Mouse (Mus musculus): Measurements from ENCODE around the gene Fam126b.
"Not testable (repeated sequence)": the region's sequence is repeated elsewhere in the genome, so short reads cannot be mapped to it uniquely, and the experiment has no call there.

The Fam126b gene

DNA sequence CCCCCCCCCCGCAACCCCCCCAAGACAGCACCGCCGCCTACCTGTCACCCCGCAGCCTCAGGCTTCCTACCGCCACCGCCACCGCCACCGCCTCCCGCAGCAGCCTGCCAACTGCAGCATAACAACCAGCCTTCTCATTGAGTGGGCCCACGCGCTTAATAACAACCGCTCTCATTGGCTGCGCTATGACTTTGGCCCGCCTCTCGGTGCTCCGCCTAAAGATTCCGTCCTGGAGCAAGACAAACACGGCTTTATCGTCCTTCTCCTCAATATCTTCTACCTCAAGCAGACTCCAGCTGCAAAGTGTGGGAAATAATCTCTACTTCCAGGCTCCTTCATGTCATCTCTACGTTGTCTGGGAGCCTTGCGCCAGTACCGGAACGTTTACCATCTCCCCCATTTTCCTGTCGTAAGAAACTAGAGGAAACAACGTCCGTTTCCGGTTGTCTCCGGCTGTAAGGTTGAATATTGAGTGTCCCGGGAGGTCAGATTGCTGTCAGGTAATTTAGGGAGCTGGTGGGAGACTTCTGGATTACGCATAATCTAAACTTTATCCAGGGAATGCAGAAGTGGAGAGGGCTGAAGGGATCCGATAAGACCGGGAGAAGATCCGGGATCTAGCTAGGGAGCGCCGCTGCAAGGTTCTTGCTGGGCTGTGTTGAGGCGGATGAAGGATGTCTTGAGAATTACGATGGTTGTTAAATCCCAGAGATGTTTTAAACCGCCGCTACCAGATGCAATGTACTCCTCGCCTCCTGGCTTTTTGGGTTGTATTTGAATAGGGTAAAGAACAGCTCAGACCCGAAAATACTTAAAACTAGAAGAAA lies at the start of gene Fam126b, which contains the start of gene Ndufb3:
TSS of gene Fam126b (minus strand) at position 153 of the 827 bp plus-strand sequence.
TSS of gene Ndufb3 (plus strand) at position 214 of the 827 bp plus-strand sequence.
- in situ Hi-C loops (cut with MboI, MseI), result no loop called here

- in situ Hi-C loops (cut with MboI, MseI), result not testable (repeated sequence)
These were observed 42.7 kb upstream of the Fam126b start for GRCm38 (mm10) chr1:58628847-58629246.

DNA sequence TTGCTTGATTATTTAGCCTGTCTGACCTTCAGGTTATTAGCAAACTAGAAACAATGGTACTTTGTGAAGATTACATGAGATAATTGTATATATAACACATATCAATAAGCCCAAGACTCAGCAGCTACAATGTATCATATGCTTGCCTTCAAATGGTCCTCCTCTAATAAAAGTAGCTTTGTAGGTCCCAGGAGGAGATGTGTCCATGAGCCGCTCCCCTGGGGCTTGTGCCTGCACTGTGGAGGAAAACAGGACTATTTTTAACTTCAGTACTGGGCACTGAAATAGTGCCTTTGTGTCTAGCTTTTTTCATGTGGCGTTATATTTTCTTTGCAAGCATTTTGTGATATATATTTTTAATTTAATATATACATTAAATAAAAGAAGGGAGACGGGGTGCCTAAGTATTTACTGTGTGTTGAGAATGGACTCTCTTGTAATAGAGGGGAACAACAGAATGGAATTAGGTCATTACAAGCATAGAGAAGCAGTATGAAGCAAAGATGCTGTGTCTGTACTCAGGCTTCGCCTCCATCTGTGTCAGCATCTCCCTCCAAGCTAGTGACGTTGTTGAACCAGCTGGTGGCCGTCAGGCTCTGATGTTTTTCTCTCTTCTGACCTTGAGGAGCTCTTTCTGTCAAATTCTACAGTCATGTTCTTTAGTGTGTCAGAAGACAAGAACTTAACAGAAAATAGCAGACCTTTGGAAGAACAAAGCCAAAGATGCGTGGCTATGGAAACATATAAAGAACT lies 36.0 kb upstream of the Fam126b start:
- in situ Hi-C loops (cut with MboI, MseI), result no loop called here

DNA sequence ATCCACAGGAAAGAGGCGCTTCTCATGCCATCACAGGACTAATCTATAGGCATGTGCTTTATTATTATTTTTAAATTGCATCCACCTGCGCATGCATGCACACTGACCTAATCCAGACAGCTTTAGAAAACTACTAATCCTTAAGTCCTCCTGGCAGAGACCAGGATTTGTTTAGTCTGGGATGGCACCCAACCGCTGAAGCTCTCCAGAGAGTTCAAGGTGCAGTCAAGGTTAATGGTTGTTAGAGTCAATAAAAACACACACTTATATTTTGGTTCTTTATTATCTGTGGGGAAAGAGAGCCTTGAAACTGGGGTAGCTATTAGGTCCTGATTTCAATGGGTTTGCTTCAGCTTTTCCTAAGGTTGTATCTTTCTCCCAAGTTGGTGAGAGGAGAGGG lies 35.1 kb upstream of the Fam126b start:
- in situ Hi-C loops (cut with MboI, MseI), result no loop called here

DNA sequence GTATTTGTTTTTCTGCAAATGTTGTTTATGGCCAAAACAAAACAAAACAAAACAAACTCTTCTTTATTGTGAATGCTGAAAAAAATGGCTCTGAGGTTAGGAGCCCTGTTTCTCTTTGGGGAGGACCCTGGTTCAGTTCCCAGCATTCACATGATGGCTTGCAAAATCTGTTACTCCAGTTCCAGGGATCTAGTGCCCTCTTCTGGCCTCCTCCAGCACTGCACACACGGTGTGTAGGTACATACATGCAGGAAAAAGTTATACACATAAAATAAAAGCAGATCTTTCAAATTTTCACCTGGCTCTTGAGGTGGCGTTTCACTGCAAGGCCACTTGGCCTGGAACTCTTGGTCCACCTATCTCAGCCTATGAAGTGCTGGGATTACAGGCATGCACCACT lies 32.6 kb upstream of the Fam126b start:
- in situ Hi-C loops (cut with MboI, MseI), result no loop called here

- in situ Hi-C loops (cut with MboI, MseI), result no loop called here
These were observed 32.0 kb upstream of the Fam126b start for GRCm38 (mm10) chr1:58617978-58618668.

DNA sequence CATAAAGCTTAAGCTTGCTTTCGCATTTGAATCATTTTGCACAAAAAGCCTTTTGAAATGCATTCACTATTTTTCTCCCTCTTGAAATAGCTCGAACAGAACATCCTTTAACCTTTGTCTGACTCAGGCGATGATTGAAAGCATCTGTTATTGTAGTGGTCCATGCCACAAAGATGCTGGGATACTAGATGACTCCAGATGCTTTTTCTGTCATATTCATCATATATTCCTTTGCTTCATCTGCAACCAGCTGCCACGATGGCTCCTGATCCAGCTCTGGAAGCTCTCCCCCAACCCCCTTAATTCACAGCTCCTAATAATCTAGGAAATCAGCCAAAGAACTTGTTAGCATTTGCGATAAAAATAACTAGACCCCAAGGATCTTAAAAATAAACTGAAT lies 31.0 kb upstream of the Fam126b start:
- in situ Hi-C loops (cut with MboI, MseI), result no loop called here

GRCm38 (mm10) chr1:58616176-58616575 lies 30.1 kb upstream of the Fam126b start:
- in situ Hi-C loops (cut with MboI, MseI), result no loop called here

DNA sequence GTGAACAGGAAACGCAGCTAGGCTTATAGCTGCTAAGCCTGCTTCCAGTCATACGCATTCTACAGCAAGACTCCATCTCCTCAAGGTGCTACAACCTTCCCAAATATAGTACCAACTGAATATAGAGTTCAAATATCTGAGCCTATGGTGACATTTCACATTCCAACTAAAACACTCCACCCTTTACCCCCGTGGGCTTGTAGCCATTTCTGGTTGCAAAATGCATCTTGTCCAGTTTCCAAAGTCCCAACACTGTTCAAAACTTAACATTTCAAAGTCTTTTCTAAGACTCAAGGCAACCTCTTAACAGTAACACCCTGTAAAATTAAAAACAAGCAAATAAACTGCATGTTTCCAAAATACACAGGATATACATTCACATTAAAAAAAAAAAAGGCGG lies 29.0 kb upstream of the Fam126b start:
- in situ Hi-C loops (cut with MboI, MseI), result no loop called here

DNA sequence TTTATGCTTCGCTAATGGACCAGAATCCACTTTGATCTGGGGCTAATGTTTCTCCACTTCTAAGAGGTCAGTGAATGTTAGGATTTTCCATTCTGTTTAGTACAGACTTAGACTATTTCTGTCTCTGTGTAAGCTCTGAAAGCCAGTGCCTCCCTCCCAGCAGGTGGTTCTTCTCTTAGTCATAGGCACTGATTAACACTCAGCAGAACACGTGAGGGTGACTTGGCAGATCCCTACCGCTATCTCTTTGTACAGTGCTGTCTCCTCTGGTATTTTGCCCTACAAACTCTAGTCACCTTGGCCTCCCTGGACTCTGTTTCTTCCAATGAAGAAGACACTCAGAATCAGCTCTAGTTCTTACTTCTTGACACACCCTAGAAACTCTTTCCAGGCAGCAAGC lies 28.3 kb upstream of the Fam126b start:
- in situ Hi-C loops (cut with MboI, MseI), result no loop called here

- in situ Hi-C loops (cut with MboI, MseI), result no loop called here
These were observed 27.7 kb upstream of the Fam126b start for GRCm38 (mm10) chr1:58613786-58614185.

DNA sequence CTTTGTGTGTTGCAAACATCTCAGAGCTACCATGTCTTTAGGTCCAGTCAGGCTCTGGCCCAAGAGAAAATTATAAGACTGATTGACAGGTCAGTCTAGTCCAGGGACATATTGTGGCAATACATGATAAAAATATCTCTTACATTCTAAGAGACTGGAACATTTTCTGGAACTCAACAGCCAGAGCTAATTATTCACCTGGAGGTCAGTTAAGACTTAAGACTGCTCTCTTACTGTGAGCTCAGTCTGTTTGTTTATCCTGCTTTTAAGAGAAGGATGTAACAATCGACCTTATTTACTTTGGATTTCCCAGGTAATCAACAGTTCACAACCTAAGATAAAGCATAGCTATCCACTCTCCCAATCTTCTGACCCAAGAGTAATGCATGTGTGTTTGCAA lies 24.5 kb upstream of the Fam126b start:
- in situ Hi-C loops (cut with MboI, MseI), result no loop called here

GRCm38 (mm10) chr1:58610166-58610565 lies 24.0 kb upstream of the Fam126b start:
- in situ Hi-C loops (cut with MboI, MseI), result no loop called here

- in situ Hi-C loops (cut with MboI, MseI), result not testable (repeated sequence)
These were observed 23.5 kb upstream of the Fam126b start for GRCm38 (mm10) chr1:58609591-58609990.

DNA sequence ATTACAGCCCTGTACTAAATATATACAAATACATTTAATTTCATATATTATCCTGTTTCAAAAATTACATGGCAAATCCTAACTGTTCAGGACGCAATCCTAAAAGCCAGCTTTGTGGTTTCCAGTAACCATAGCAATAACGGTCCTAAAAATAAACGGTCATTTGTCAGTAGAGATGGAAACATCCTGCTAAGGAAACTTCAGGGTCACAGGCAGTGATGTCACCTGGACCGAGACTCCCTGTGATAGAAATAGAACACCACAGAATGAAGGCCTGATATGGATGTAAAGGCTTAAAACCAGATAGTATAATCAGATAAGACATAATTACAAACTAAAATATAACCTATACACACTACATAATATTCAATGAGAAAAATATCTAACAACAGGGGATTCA lies 17.6 kb upstream of the Fam126b start:
- in situ Hi-C loops (cut with MboI, MseI), result no loop called here

DNA sequence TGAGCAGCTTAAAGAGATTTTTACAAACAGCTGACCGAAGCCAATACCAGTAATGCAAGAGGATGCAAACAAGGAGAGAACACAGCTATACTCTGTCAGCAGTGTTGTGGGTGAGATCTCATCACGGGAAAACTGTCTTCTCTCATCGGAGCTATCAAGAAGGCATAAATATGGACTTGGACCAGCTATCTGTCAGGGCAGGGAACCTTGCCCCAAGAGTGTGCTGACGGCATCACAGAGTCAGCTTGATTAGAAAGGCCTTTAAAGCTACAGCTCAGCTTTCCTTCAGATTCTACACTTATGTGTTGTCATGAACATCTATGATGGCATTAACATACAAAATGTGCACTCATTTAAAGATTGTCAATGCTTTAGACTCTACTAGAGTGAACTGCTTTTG lies 16.6 kb upstream of the Fam126b start:
- in situ Hi-C loops (cut with MboI, MseI), result no loop called here

- in situ Hi-C loops (cut with MboI, MseI), result no loop called here
These were observed 1.4 kb upstream of the Fam126b start for GRCm38 (mm10) chr1:58587491-58587890.

GRCm38 (mm10) chr1:58585373-58586170 lies 551 bp downstream of the Fam126b start:
- in situ Hi-C loops (cut with MboI, MseI), result no loop called here

- in situ Hi-C loops (cut with MboI, MseI), result no loop called here
These were observed 1.9 kb downstream of the Fam126b start for GRCm38 (mm10) chr1:58584271-58584670.

DNA sequence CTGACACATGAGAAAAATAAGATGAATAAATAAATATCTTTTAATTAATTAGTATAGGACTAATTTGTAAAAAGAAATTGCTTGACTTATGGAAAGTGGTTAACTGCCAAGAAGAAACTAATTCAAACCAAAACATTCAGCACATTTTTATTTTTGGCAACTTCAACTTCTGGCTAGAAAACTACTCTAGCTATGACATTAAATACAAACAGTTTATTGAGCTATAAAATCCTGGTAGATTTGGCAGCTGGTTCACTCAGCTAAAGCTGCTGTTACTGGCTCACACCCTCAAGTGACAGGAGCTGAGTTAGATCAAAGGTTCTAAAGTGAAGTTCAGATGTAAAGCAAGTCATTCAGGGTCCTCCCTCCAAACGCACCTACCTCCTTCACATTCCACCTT lies 3.5 kb downstream of the Fam126b start:
- in situ Hi-C loops (cut with MboI, MseI), result no loop called here

DNA sequence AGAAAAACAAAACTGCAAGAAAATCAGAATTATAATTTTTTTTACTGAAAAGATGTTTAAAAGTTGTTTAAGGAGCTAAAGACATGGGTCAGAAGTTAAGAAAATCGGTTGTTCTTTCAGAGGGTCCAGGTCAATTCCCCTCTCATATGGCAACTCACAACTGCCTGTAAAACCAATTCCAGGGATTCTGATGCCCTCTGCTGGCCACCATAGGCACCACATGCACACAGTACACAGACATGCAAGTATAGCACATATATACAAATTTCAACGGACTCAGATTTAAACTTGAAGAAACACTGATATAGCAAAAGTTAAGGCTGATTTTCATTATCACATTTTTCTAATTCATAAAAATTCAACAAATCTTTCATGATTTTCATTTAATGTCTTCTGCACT lies 6.9 kb downstream of the Fam126b start:
- in situ Hi-C loops (cut with MboI, MseI), result loop anchor here (5.0 kb wide), 1 partner anchor 67 kb away; no protein-coding TSS in a partner anchor

All from T-helper 2 cell (primary cell).